Comparison of ENCODE assay signal across 23 mouse cellular contexts in the genomic region with DNA sequence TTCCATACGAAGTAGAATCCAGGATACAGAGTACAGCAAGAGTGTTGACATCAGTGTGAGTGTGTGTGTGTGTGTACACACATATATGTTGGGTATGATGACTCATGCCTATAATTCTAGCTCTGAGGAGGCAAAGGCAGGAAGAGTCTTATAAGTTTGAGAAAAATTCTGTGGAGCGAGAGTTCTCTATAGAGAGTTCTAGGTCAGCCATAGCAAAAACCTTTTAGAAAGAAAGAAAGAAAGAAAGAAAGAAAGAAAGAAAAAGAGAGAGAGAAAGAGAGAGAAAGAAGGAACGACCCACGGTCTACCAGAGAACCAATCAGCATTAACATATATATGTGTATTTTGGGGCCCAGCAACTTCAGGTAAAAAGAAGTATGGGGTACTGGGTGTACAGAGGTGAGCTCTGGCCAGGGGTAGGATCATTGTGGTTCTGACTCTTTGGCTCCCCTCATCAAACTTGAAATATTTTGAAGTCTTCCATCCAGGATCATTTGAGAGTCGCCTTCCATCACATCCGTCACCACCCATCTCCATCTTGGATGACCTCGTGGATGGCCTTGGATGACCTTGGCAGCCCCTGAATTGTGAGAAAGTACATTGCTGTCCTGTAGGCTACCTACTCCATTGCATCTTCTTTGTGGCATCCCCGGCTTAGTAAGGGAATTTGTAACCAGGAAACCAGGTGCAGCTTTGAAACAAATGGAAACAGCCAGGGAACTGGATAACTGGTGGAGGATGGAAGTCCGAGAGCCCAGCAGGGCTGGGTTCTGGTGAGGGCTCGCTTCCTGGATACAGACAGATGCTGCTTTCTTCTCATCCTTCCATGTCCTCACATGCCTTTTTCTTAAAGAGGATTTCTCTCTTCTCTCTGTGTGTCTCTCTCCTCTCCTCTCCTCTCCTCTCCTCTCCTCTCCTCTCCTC.
DNase-seq lines count a peak whose midpoint lies in the region.
"Had no signal": no experiment of that assay in that cellular context is flagged by ENCODE, and none has a peak within 500 bp of the region (broad histone marks: within the 10 kb centered on the region; RNA-seq: fewer than 3 reads in every experiment).

No protein-coding gene starts in this region.

- H3K27me3 ChIP-seq in limb, embryonic 10.5 days (ENCODE audit: low read depth, poor library complexity, severe bottlenecking): no peaks in the 10 kb centered on the region
- H3K27me3 ChIP-seq: embryonic facial prominence, embryonic 13.5 days; embryonic facial prominence, embryonic 15.5 days; Patski had no signal

- H3K4me3 ChIP-seq in limb, embryonic 10.5 days: no peak overlapping the region
- H3K4me3 ChIP-seq: embryonic facial prominence, embryonic 13.5 days; embryonic facial prominence, embryonic 15.5 days; erythroblast, embryonic 14.5 days; forebrain, embryonic 10.5 days; forebrain, embryonic 12.5 days had no signal

- no peak overlapping the region for H3K27ac ChIP-seq in limb, embryonic 10.5 days
- H3K27ac ChIP-seq: embryonic facial prominence, embryonic 13.5 days; embryonic facial prominence, embryonic 15.5 days; forebrain, embryonic 10.5 days; forebrain, embryonic 12.5 days had no signal

- DNase-seq in 3T3-L1 (ENCODE audit: low read depth, low spot score) (peak; percentile 93), adipocyte (ENCODE audit: low spot score) (peak; percentile 94)
- DNase-seq in testis, postnatal 14 days (ENCODE audit: low spot score): peak; percentile 8
- no peak for DNase-seq in lung, postnatal 36 days
- no peak for DNase-seq in limb, embryonic 10.5 days (ENCODE audit: low spot score)
- DNase-seq: adrenal gland, adult 2 months; adrenal gland, postnatal 10 days; adrenal gland, postnatal 25 days; B cell, adult 2 months; cerebellum, adult 11 months; cerebellum, adult 18-20 months; cerebellum, adult 8-10 months; cerebellum, adult 9-11 months; cerebellum, postnatal 14 days; cerebellum, postnatal 36 days; embryo, embryonic 11 days had no signal

- H3K9me3 ChIP-seq in limb, embryonic 10.5 days (replicated peaks): no peaks in the 10 kb centered on the region
- H3K9me3 ChIP-seq: embryonic facial prominence, embryonic 13.5 days; embryonic facial prominence, embryonic 15.5 days; forebrain, embryonic 10.5 days; forebrain, embryonic 12.5 days; G1E had no signal

- H3K36me3 ChIP-seq in limb, embryonic 10.5 days: no peaks in the 10 kb centered on the region
- H3K36me3 ChIP-seq: embryonic facial prominence, embryonic 13.5 days; embryonic facial prominence, embryonic 15.5 days; forebrain, embryonic 10.5 days; forebrain, embryonic 12.5 days; G1E had no signal

- 92% methylated on average over 10 of the region's 10 CpGs for WGBS in limb, embryonic 10.5 days

- peaks cover 56% of the 10 kb centered on the region for H3K4me1 ChIP-seq in limb, embryonic 10.5 days
- H3K4me1 ChIP-seq: embryonic facial prominence, embryonic 15.5 days had no signal

Comparison
In these comparisons a context has a peak if more than half of its experiments do, and no peak if none do; other contexts are left out.
1. DNase-seq: peak in 3T3-L1 (single experiment), adipocyte (single experiment) and testis, postnatal 14 days (single experiment); none in lung, postnatal 36 days (single experiment) and limb, embryonic 10.5 days (single experiment).